Mouse (Mus musculus) limb, embryonic 11.5 days (tissue): ENCODE measurements around the gene Sufu. TPM values are rescaled to one million over a fixed set of nuclear protein-coding genes. Genes with fewer than 3 reads are reported as not detected.

ENCODE experiments used
- ATAC-seq: fragments of 200-750 bp; cut with Nextera tagmentation; 2 replicates; pipeline ENCODE4 v1.8.0; 2017; ENCODE audit warnings: low read depth; ENCODE audit not compliant: insufficient number of reproducible peaks, low FRiP score, low TSS enrichment
- DNase-seq: peaks from one replicate; pipeline ENCODE4 v3.0.0-alpha.2; 2015; ENCODE audit warnings: low spot score
- H3K27ac ChIP-seq: fragments of 300-500 bp; sonication (generic); replicated peaks from 2 replicates; pipeline ENCODE4 v1.5.1; 2014; ENCODE audit warnings: low read depth, mild to moderate bottlenecking, low read length
- H3K27me3 ChIP-seq: fragments of 300-500 bp; sonication (generic); 2 replicates; pipeline ENCODE4 v1.6.1; 2014; ENCODE audit warnings: mild to moderate bottlenecking, low read length, mixed read lengths; ENCODE audit not compliant: control insufficient read depth, insufficient read depth
- H3K36me3 ChIP-seq: fragments of 300-500 bp; sonication (generic); 2 replicates; pipeline ENCODE4 v1.6.1; 2014; ENCODE audit warnings: mild to moderate bottlenecking, low read length, moderate library complexity, mixed read lengths; ENCODE audit not compliant: control insufficient read depth, insufficient read depth
- H3K4me1 ChIP-seq: fragments of 300-500 bp; sonication (generic); 2 replicates; pipeline ENCODE4 v1.6.1; 2014; ENCODE audit warnings: low read length, mixed read lengths; ENCODE audit not compliant: control insufficient read depth, insufficient read depth
- H3K4me2 ChIP-seq: fragments of 300-500 bp; sonication (generic); 2 replicates; pipeline ENCODE4 v1.6.1; 2014; ENCODE audit warnings: low read depth, mild to moderate bottlenecking, moderate library complexity; ENCODE audit not compliant: severe bottlenecking
- H3K4me3 ChIP-seq: fragments of 300-500 bp; sonication (generic); 2 replicates; pipeline ENCODE4 v1.5.1; 2014; ENCODE audit warnings: low read depth, low read length
- H3K9ac ChIP-seq: fragments of 300-500 bp; sonication (generic); 2 replicates; pipeline ENCODE4 v1.6.1; 2014; ENCODE audit warnings: mild to moderate bottlenecking, low read length
- H3K9me3 ChIP-seq: fragments of 300-500 bp; sonication (generic); 2 replicates; pipeline ENCODE4 v1.6.1; 2016; ENCODE audit warnings: low read length; ENCODE audit not compliant: control insufficient read depth
- WGBS: fragments of 180-500 bp; shearing (Covaris S2); extraction: QIAGEN DNeasy Blood & Tissue Kit; methylation state at CpG from one replicate; pipeline ENCODE4 v1.1.7; 2014; 5-methylcytosine and 5-hydroxymethylcytosine counted together
- polyA plus RNA-seq: library from polyadenylated mRNA; unstranded; fragments of >200 nt; fragmentation: Nextera tagmentation; extraction: Ambion mirVana; gene quantifications from 2 replicates; pipeline ENCODE4 v1.2.1, GENCODE M21; 2014

Sufu gene
- polyA plus RNA-seq, 1 experiment from 2014 or later = 45.3 TPM

GRCm38 (mm10) chr19:46481352-46481751 is 84.7 kb downstream of the Sufu start:
- Histone ChIP-seq H3K4me3 (no peak overlapping the region), H3K9me3 (no peaks in the 10 kb centered on the region), H3K4me2 (no peak overlapping the region), H3K36me3 (peaks cover 7% of the 10 kb centered on the region; the same call in 1 of the 2 replicates), H3K27ac (no peak overlapping the region), H3K4me1 (peaks cover 20% of the 10 kb centered on the region), H3K9ac (no peak overlapping the region), H3K27me3 (no peaks in the 10 kb centered on the region)
- DNase-seq (no peak), ATAC-seq (no peak)
- WGBS = 54% methylated on average over 3 of the region's 3 CpGs

DNA sequence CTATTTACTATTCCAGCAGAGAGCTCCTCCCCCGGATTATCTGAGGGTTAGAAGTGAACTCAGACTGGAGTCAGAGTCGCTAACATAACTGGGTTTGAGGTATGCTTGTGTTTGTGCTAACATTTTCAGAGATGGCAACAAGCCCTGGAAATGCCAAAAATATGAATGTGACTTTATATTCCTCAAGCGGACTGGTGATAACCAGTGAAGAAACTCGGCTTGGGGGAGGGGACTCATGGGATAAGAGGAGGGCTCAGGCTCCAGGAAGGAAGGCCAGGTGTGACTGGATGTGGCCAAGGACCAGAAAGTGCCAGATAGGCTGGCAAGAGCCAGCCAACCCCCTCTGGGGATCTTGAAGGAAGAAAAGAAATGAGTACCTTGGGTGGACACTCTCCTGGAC is 85.1 kb downstream of the Sufu start:
- Histone ChIP-seq H3K36me3 (peaks cover 7% of the 10 kb centered on the region; the same call in 1 of the 2 replicates), H3K27me3 (no peaks in the 10 kb centered on the region), H3K4me1 (peaks cover 20% of the 10 kb centered on the region), H3K9ac (no peak overlapping the region), H3K9me3 (no peaks in the 10 kb centered on the region), H3K27ac (no peak overlapping the region), H3K4me3 (no peak overlapping the region), H3K4me2 (no peak overlapping the region)
- ATAC-seq (no peak), DNase-seq (no peak)
- 38% methylated on average over 4 of the region's 4 CpGs for WGBS

- Histone ChIP-seq H3K9me3 (no peaks in the 10 kb centered on the region), H3K27ac (no peak overlapping the region), H3K4me2 (no peak overlapping the region), H3K9ac (no peak overlapping the region), H3K27me3 (no peaks in the 10 kb centered on the region), H3K4me3 (no peak overlapping the region), H3K4me1 (peaks cover 22% of the 10 kb centered on the region), H3K36me3 (peaks cover 7% of the 10 kb centered on the region; the same call in 1 of the 2 replicates)
- ATAC-seq = no peak
- 51% methylated on average over 17 of the region's 17 CpGs for WGBS
- no peak for DNase-seq
These were observed 86.3 kb downstream of the Sufu start for GRCm38 (mm10) chr19:46482896-46483516.

- Histone ChIP-seq H3K4me2 (no peak overlapping the region), H3K4me3 (no peak overlapping the region), H3K9me3 (no peaks in the 10 kb centered on the region), H3K4me1 (peaks cover 22% of the 10 kb centered on the region), H3K27me3 (no peaks in the 10 kb centered on the region), H3K36me3 (peaks cover 7% of the 10 kb centered on the region; the same call in 1 of the 2 replicates), H3K9ac (no peak overlapping the region), H3K27ac (no peak overlapping the region)
- ATAC-seq (no peak), DNase-seq (no peak)
- 84% methylated on average over 15 of the region's 15 CpGs for WGBS
These were observed 87.1 kb downstream of the Sufu start for GRCm38 (mm10) chr19:46483701-46484328.

- WGBS = 85% methylated on average over 5 of the region's 5 CpGs
- Histone ChIP-seq H3K27me3 (no peaks in the 10 kb centered on the region), H3K4me3 (no peak overlapping the region), H3K36me3 (peaks cover 5% of the 10 kb centered on the region; the same call in 1 of the 2 replicates), H3K9ac (no peak overlapping the region), H3K4me1 (peaks cover 16% of the 10 kb centered on the region; the same call in 1 of the 2 replicates), H3K27ac (no peak overlapping the region), H3K9me3 (no peaks in the 10 kb centered on the region), H3K4me2 (no peak overlapping the region)
- no peak for DNase-seq
- no peak for ATAC-seq
These were observed 87.8 kb downstream of the Sufu start for GRCm38 (mm10) chr19:46484518-46484917.

DNA sequence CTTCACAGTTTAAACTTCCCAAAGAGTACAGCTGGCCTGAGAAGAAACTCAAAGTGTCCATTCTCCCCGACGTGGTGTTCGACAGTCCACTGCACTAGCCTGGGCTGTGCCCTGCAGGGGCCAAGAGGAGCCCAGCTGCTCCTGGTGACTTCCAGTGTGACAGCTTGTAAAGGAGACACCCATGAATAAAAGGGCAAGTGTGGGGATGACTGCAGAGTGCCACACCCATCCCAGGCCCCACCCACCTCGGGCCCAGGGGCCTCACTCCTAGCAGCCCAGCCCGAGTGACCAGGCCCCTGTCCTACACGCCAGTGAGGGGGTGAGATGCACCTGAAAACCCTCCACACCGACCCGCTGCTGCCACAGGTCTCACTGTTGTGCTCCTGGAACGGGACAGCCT is 89.2 kb downstream of the Sufu start:
- Histone ChIP-seq H3K4me1 (peaks cover 21% of the 10 kb centered on the region), H3K9ac (no peak overlapping the region), H3K36me3 (no peaks in the 10 kb centered on the region; the same call in 1 of the 2 replicates), H3K27ac (no peak overlapping the region), H3K27me3 (no peaks in the 10 kb centered on the region), H3K4me3 (no peak overlapping the region), H3K4me2 (no peak overlapping the region), H3K9me3 (no peaks in the 10 kb centered on the region)
- ATAC-seq (no peak), DNase-seq (no peak)
- 70% methylated on average over 9 of the region's 9 CpGs for WGBS

- Histone ChIP-seq H3K27me3 (no peaks in the 10 kb centered on the region), H3K27ac (no peak overlapping the region; the same call in 1 of the 2 replicates), H3K36me3 (no peaks in the 10 kb centered on the region; the same call in 1 of the 2 replicates), H3K9ac (no peak overlapping the region), H3K4me3 (no peak overlapping the region), H3K4me1 (peaks cover 18% of the 10 kb centered on the region), H3K4me2 (no peak overlapping the region), H3K9me3 (no peaks in the 10 kb centered on the region)
- no peak for DNase-seq
- no peak for ATAC-seq
- WGBS = 65% methylated on average over 2 of the region's 2 CpGs
These were observed 90.0 kb downstream of the Sufu start for GRCm38 (mm10) chr19:46486709-46487108.

DNA sequence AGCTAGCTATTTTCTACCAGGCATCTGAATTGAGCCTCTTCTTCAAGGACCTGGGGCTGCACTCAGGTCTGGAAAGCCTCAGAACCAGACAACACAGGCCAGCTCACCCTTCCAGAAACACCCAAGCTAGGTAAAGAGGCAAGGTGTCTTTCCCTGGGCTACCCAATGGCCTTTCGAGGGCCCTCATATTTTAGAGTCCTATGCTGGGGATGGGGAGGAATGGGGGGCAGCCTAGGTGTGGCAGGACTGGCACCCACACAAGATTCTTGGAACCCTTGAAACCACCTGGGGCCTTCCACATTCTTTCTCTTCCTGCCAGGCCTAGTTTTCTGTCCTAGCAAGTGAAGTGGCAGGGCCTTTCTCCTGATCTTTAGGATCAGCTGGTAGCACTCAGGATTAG is 92.8 kb downstream of the Sufu start:
- no peak for ATAC-seq
- H3K4me1 ChIP-seq = peaks cover 11% of the 10 kb centered on the region

More for the DNA sequence above, 92.8 kb downstream of the Sufu start:
- Histone ChIP-seq H3K27me3 (no peaks in the 10 kb centered on the region), H3K9me3 (no peaks in the 10 kb centered on the region; the same call in 1 of the 2 replicates), H3K27ac (no peak overlapping the region), H3K9ac (no peak overlapping the region), H3K4me3 (no peak overlapping the region), H3K4me2 (no peak overlapping the region), H3K36me3 (no peaks in the 10 kb centered on the region; the same call in 1 of the 2 replicates)
- no peak for DNase-seq
- 100% methylated on average over 1 of the region's 1 CpGs for WGBS
